ENCODE assay signal across 14 mouse cellular contexts in genomic region chr4:32262825-32263684, GRCm38 (mm10). TPM values are rescaled to one million over a fixed set of nuclear protein-coding genes. Genes with fewer than 3 reads are reported as not detected.
DNase-seq lines count a peak whose midpoint lies in the region; ATAC-seq and TF ChIP-seq lines count a peak whose summit lies in the region.
"Had no signal": no experiment of that assay in that cellular context is flagged by ENCODE, and none has a peak within 500 bp of the region (broad histone marks: within the 10 kb centered on the region; RNA-seq: fewer than 3 reads in every experiment).

No protein-coding gene starts in this region.

- DNase-seq in intestine, embryonic 14.5 days (ENCODE audit: low spot score) = peak; percentile 34
- no peak for DNase-seq in spleen, adult 2 months (ENCODE audit: low read depth in 1 of 2, low spot score in 2 of 2)
- no peak for DNase-seq in spleen, postnatal 4 days (ENCODE audit: low spot score in 2 of 2)
- no peak for DNase-seq in adrenal gland, postnatal 25 days
- DNase-seq: adrenal gland, postnatal 36 days; cerebellum, adult 11-12 months; gastrocnemius, postnatal 10 days; right cerebral cortex, postnatal 14 days had no signal

- no peak for TF ChIP-seq POLR2A in spleen, adult 2 months (IDR thresholded peaks at IDR 0.05; ENCODE audit: low read depth, low read length)

- H3K4me3 ChIP-seq in intestine, embryonic 14.5 days (ENCODE audit: low read depth, low read length) = no peak overlapping the region
- no peak overlapping the region for H3K4me3 ChIP-seq in intestine, embryonic 15.5 days (replicated peaks)
- no peak overlapping the region for H3K4me3 ChIP-seq in spleen, adult 2 months (ENCODE audit: extremely low read depth, insufficient read depth, insufficient read length)
- H3K4me3 ChIP-seq in embryonic facial prominence, embryonic 15.5 days (replicated peaks) = no peak overlapping the region
- no peak overlapping the region for H3K4me3 ChIP-seq in stomach, embryonic 16.5 days (replicated peaks; ENCODE audit: low read length)
- H3K4me3 ChIP-seq: forebrain, embryonic 12.5 days; hindbrain, embryonic 15.5 days; stomach, embryonic 15.5 days had no signal

- H3K9me3 ChIP-seq in intestine, embryonic 14.5 days (ENCODE audit: control insufficient read depth, low read length) = no peaks in the 10 kb centered on the region
- no peaks in the 10 kb centered on the region for H3K9me3 ChIP-seq in intestine, embryonic 15.5 days
- H3K9me3 ChIP-seq in embryonic facial prominence, embryonic 15.5 days (replicated peaks) = no peaks in the 10 kb centered on the region
- H3K9me3 ChIP-seq in stomach, embryonic 16.5 days (replicated peaks; ENCODE audit: control insufficient read depth, low read length) = no peaks in the 10 kb centered on the region
- H3K9me3 ChIP-seq: forebrain, embryonic 12.5 days; hindbrain, embryonic 15.5 days; stomach, embryonic 15.5 days had no signal

- H3K27ac ChIP-seq in intestine, embryonic 14.5 days (ENCODE audit: low read depth) = 0 out of 2 replicates have a peak overlapping the region, but pooled peaks have one; percentile 4
- no peak overlapping the region for H3K27ac ChIP-seq in intestine, embryonic 15.5 days
- H3K27ac ChIP-seq in spleen, adult 2 months (ENCODE audit: insufficient read depth, low read length) = peak overlapping the region; percentile 71
- H3K27ac ChIP-seq in embryonic facial prominence, embryonic 15.5 days (replicated peaks) = 0 out of 2 replicates have a peak overlapping the region, but pooled peaks have one; percentile 11
- peak overlapping the region; percentile 43; the same call in 1 of the 2 replicates for H3K27ac ChIP-seq in stomach, embryonic 16.5 days (ENCODE audit: low read length)
- H3K27ac ChIP-seq: forebrain, embryonic 12.5 days; hindbrain, embryonic 15.5 days; stomach, embryonic 15.5 days had no signal

- H3K9ac ChIP-seq in intestine, embryonic 14.5 days (ENCODE audit: low read length) = no peak overlapping the region
- no peak overlapping the region for H3K9ac ChIP-seq in intestine, embryonic 15.5 days
- H3K9ac ChIP-seq in embryonic facial prominence, embryonic 15.5 days = no peak overlapping the region
- no peak overlapping the region for H3K9ac ChIP-seq in stomach, embryonic 16.5 days (ENCODE audit: low read length)
- H3K9ac ChIP-seq: forebrain, embryonic 12.5 days; hindbrain, embryonic 15.5 days; stomach, embryonic 15.5 days had no signal

- no peak overlapping the region; the same call in 1 of the 2 replicates for H3K4me2 ChIP-seq in intestine, embryonic 14.5 days (ENCODE audit: low read length)
- no peak overlapping the region for H3K4me2 ChIP-seq in intestine, embryonic 15.5 days (replicated peaks)
- no peak overlapping the region for H3K4me2 ChIP-seq in embryonic facial prominence, embryonic 15.5 days (replicated peaks)
- no peak overlapping the region for H3K4me2 ChIP-seq in stomach, embryonic 16.5 days (ENCODE audit: low read depth, low read length)
- H3K4me2 ChIP-seq: forebrain, embryonic 12.5 days; hindbrain, embryonic 15.5 days; stomach, embryonic 15.5 days had no signal

- WGBS in intestine, embryonic 14.5 days = 82% methylated on average over 20 of the region's 20 CpGs
- WGBS in intestine, embryonic 15.5 days = 77% methylated on average over 20 of the region's 20 CpGs
- WGBS in spleen, adult 2 months = 82% methylated on average over 20 of the region's 20 CpGs
- WGBS in embryonic facial prominence, embryonic 15.5 days = 80% methylated on average over 20 of the region's 20 CpGs
- WGBS in stomach, embryonic 16.5 days = 75% methylated on average over 20 of the region's 20 CpGs

- TF ChIP-seq CTCF in spleen, adult 2 months (IDR thresholded peaks at IDR 0.05; ENCODE audit: extremely low read depth, insufficient read depth, insufficient read length, insufficient replicate concordance) = no peak

- no peak for ATAC-seq in intestine, embryonic 14.5 days (replicated peaks; ENCODE audit: low FRiP score, low TSS enrichment, low read depth)
- ATAC-seq in intestine, embryonic 15.5 days = no peak
- ATAC-seq in embryonic facial prominence, embryonic 15.5 days (ENCODE audit: insufficient number of reproducible peaks, low FRiP score, low TSS enrichment, low read depth) = no peak
- ATAC-seq in stomach, embryonic 16.5 days (ENCODE audit: insufficient read depth, low FRiP score) = no peak

- H3K36me3 ChIP-seq in intestine, embryonic 14.5 days (ENCODE audit: control insufficient read depth, insufficient read depth, low read length) = no peaks in the 10 kb centered on the region
- H3K36me3 ChIP-seq in intestine, embryonic 15.5 days = no peaks in the 10 kb centered on the region
- peaks cover 1% of the 10 kb centered on the region; the same call in 1 of the 2 replicates for H3K36me3 ChIP-seq in spleen, adult 2 months (ENCODE audit: control insufficient read depth, insufficient read depth, low read length)
- no peaks in the 10 kb centered on the region for H3K36me3 ChIP-seq in embryonic facial prominence, embryonic 15.5 days
- H3K36me3 ChIP-seq in stomach, embryonic 16.5 days (ENCODE audit: control insufficient read depth, insufficient read depth, low read length) = no peaks in the 10 kb centered on the region
- H3K36me3 ChIP-seq: forebrain, embryonic 12.5 days; hindbrain, embryonic 15.5 days; stomach, embryonic 15.5 days had no signal

- peaks cover 19% of the 10 kb centered on the region for H3K4me1 ChIP-seq in intestine, embryonic 14.5 days (replicated peaks; ENCODE audit: control insufficient read depth, insufficient read depth, low read length)
- H3K4me1 ChIP-seq in intestine, embryonic 15.5 days (replicated peaks) = no peaks in the 10 kb centered on the region
- peaks cover 26% of the 10 kb centered on the region for H3K4me1 ChIP-seq in spleen, adult 2 months (ENCODE audit: control insufficient read depth, insufficient read depth, insufficient read length)
- H3K4me1 ChIP-seq in embryonic facial prominence, embryonic 15.5 days = peaks cover 32% of the 10 kb centered on the region
- H3K4me1 ChIP-seq in stomach, embryonic 16.5 days (ENCODE audit: control insufficient read depth, insufficient read depth, low read length) = 0 out of 2 replicates have a peak, but pooled peaks cover 3% of the 10 kb centered on the region
- H3K4me1 ChIP-seq: stomach, embryonic 15.5 days had no signal

- no peaks in the 10 kb centered on the region for H3K27me3 ChIP-seq in intestine, embryonic 14.5 days (replicated peaks; ENCODE audit: control insufficient read depth, insufficient read depth, low read length)
- no peaks in the 10 kb centered on the region for H3K27me3 ChIP-seq in intestine, embryonic 15.5 days (replicated peaks)
- H3K27me3 ChIP-seq in spleen, adult 2 months (ENCODE audit: control insufficient read depth, insufficient read depth, low read length) = no peaks in the 10 kb centered on the region
- H3K27me3 ChIP-seq in embryonic facial prominence, embryonic 15.5 days = no peaks in the 10 kb centered on the region
- H3K27me3 ChIP-seq in stomach, embryonic 16.5 days (ENCODE audit: control insufficient read depth, insufficient read depth, low read length) = no peaks in the 10 kb centered on the region
- H3K27me3 ChIP-seq: forebrain, embryonic 12.5 days; hindbrain, embryonic 15.5 days; stomach, embryonic 15.5 days had no signal

RNA-seq across cellular contexts. Expression of gene Bach2, which starts 24.5 kb away (rescaled TPM):
- 6.7 and 8.4 TPM in 2 replicates for polyA plus RNA-seq in intestine, embryonic 14.5 days (2014; fragmentation: Nextera tagmentation; extraction: Ambion mirVana)
- polyA plus RNA-seq in intestine, embryonic 15.5 days (2015; fragmentation: Nextera tagmentation; extraction: Ambion mirVana) = 4.4 and 4.7 TPM in 2 replicates
- polyA plus RNA-seq in spleen, adult 2 months (2012; rRNA removed) = 14.1 and 16.5 TPM in 2 replicates
- polyA plus RNA-seq in embryonic facial prominence, embryonic 15.5 days (2015; fragmentation: Nextera tagmentation; extraction: Ambion mirVana) = 7.2 and 7.9 TPM in 2 replicates
- 3.5 and 3.9 TPM in 2 replicates for polyA plus RNA-seq in stomach, embryonic 16.5 days (2015; fragmentation: Nextera tagmentation; extraction: Ambion mirVana)
- total RNA-seq in adrenal gland, postnatal 25 days (2021) = 1.3 and 4.7 TPM in 2 replicates
